In genomic region chr1:177555471-177556291, GRCm38 (mm10) we compare ENCODE assay signal across 8 mouse cellular contexts.
A peak's percentile ranks its signal among the peaks of the same experiment; 100 is the strongest.
DNase-seq lines count a peak whose midpoint lies in the region; ATAC-seq and TF ChIP-seq lines count a peak whose summit lies in the region.

No protein-coding gene starts in this region.

- WGBS in bone marrow, adult 2 months = 36% methylated on average over 15 of the region's 15 CpGs

- peak overlapping the region; percentile 39 for H3K4me3 ChIP-seq in bone marrow, adult 2 months (replicated peaks; ENCODE audit: control insufficient read depth, low read depth, low read length)

- TF ChIP-seq POLR2A in bone marrow, adult 2 months (IDR thresholded peaks at IDR 0.05; ENCODE audit: borderline replicate concordance, control insufficient read depth, low read depth, low read length) = no peak

- ATAC-seq in erythroid progenitor cell, adult 5-6 weeks (replicated peaks; ENCODE audit: low FRiP score, poor library complexity, severe bottlenecking) = no peak

- H3K4me1 ChIP-seq in bone marrow, adult 2 months (ENCODE audit: control insufficient read depth, insufficient read depth, low read length) = peaks cover 1% of the 10 kb centered on the region; the same call in 1 of the 2 replicates

- peak; percentile 14 for DNase-seq in 3134 (ENCODE audit: extremely low read depth, insufficient read length, low spot score)
- DNase-seq in heart, adult 9 months (ENCODE audit: low spot score in 2 of 2) = peak; percentile 18 to 37
- peak; percentile 29 for DNase-seq in kidney, postnatal 10 days
- DNase-seq in lung, postnatal 25 days (ENCODE audit: low spot score) = peak; percentile 14
- DNase-seq in skeletal muscle tissue, adult 2 months (ENCODE audit: low read depth, low spot score) = peak; percentile 4
- DNase-seq in cerebellum, postnatal 4 days (ENCODE audit: low spot score in 2 of 2) = no peak

- no peak for TF ChIP-seq CTCF in bone marrow, adult 2 months (IDR thresholded peaks at IDR 0.05; ENCODE audit: control insufficient read depth, insufficient read depth, low read length)

- no peak overlapping the region for H3K27ac ChIP-seq in bone marrow, adult 2 months (ENCODE audit: control insufficient read depth, insufficient read depth, low read depth, low read length, poor library complexity)

Comparison
In these comparisons a context has a peak if more than half of its experiments do, and no peak if none do; other contexts are left out.
1. DNase-seq: peak in 3134 (single experiment), heart, adult 9 months (2 of 2), kidney, postnatal 10 days (single experiment), lung, postnatal 25 days (single experiment) and skeletal muscle tissue, adult 2 months (single experiment); none in cerebellum, postnatal 4 days (0 of 2).